Mouse (Mus musculus): ENCODE data around the gene Acvr1b.

The Acvr1b gene

DNA sequence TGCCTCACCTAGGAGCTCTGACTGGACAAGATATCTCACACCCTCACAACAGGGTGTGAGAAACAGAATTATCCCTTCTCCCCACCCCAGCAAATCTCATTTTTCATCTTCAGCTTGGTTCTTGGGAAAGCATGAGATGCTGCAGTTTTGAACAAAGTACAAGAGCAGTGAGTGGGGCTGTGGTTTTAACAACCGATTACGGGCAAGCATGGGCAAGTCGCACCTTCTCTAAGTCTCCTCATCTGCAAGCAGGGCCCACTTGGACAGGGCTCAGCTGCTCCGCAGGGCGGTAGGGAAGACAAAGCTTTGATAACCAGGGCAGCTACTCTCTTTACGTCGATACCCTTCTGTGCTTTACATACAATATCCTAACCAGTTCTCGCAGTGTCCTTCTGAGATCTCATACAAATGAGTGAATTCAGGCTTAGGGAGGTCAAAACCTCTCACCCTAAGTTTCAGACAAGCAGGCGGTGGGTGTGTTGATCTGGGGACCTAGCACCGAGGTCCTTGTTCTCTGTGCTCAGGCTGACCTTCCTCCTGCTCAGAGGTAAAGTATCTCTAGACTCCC is 3.4 kb upstream of the Acvr1b start:
- in situ Hi-C loops (cut with MboI; ENCODE audit: low pct_unique_long_range_greater_than_20kb in 1 of 2, low sequenced_read_pairs in 2 of 2, unreplicated experiment in 1 of 2) = no loop called here

DNA sequence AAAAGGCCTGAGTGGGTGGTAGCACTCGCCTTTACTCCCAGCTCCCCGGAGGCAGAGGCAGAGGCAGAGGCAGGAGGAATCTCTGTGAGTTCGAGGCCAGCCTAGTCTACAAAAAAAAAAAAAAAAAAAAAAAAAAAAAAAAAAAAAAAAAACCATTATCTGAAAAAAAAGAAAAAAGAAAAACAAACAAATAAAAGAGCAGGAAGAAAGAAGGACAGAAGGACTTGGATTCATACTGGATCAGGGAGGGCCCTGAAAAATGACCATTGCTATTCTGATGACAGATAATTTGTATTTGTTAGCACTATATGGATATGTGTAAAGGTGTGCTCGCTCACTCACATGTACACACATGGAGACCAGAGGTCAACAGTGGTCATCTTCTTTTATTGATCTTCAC is 2.6 kb upstream of the Acvr1b start:
- in situ Hi-C loops (cut with MboI; ENCODE audit: low pct_unique_long_range_greater_than_20kb in 1 of 2, low sequenced_read_pairs in 2 of 2, unreplicated experiment in 1 of 2) = no loop called here

- in situ Hi-C loops (cut with MboI; ENCODE audit: low pct_unique_long_range_greater_than_20kb in 1 of 2, low sequenced_read_pairs in 2 of 2, unreplicated experiment in 1 of 2) = no loop called here
Measured at GRCm38 (mm10) chr15:101172016-101172415, 1.9 kb upstream of the Acvr1b start.

GRCm38 (mm10) chr15:101174294-101175130 is 645 bp downstream of the Acvr1b start:
- in situ Hi-C loops (cut with MboI; ENCODE audit: low pct_unique_long_range_greater_than_20kb in 1 of 2, low sequenced_read_pairs in 2 of 2, unreplicated experiment in 1 of 2) = no loop called here

GRCm38 (mm10) chr15:101175131-101175460 is 1.2 kb downstream of the Acvr1b start:
- in situ Hi-C loops (cut with MboI; ENCODE audit: low pct_unique_long_range_greater_than_20kb in 1 of 2, low sequenced_read_pairs in 2 of 2, unreplicated experiment in 1 of 2) = no loop called here

DNA sequence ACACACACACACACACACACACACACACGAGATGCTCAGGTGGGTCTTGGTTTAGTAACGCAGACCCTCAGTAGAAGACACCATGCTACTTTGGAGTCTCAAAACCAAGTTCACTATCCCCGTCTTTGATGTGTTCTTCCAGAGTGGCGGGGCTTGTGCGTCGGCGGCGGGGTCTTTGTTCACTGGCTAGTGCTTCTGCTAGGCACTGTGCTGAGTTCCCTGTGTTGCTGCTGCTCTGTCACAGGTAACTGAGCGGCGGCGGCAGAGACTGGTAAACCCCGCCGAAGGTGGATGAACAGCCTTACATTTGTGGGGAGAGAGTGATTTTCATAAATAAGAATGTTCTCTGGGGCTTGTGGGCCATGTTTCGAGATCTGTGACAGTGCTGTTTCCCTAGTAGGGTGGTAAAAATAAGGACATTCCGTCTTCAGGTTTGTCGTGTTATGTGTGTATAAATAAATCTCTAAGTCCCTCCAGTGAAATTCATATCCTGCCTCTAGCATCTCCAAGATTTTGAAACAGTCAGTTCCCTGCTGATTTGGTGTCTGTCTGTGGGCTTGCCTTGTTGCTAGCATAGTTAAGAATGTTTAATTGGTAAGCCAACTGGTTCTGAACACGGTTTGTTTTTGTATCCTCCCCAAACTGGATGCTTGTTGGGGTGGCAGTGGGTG is 1.9 kb downstream of the Acvr1b start:
- in situ Hi-C loops (cut with MboI; ENCODE audit: low pct_unique_long_range_greater_than_20kb in 1 of 2, low sequenced_read_pairs in 2 of 2, unreplicated experiment in 1 of 2) = no loop called here

DNA sequence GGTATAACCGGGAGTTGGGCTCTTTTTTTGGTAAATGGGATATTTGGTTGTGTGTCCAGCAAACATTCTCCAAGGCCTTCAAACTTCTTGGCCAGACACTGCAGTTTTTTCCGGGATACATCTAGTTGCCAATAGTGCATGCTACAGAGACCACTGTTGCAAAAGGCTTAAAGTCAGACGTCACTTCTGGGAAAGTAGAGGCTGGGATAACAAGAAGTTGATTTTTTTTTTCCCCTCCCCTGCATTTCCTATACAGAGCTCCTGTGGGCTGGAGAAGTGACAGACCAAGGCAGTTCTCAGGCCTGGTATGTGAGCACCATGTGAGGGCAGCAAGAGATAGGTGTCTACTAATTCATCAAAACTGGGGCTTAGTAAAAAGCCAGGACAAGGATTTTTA is 2.4 kb downstream of the Acvr1b start:
- in situ Hi-C loops (cut with MboI; ENCODE audit: low pct_unique_long_range_greater_than_20kb in 1 of 2, low sequenced_read_pairs in 2 of 2, unreplicated experiment in 1 of 2) = no loop called here

DNA sequence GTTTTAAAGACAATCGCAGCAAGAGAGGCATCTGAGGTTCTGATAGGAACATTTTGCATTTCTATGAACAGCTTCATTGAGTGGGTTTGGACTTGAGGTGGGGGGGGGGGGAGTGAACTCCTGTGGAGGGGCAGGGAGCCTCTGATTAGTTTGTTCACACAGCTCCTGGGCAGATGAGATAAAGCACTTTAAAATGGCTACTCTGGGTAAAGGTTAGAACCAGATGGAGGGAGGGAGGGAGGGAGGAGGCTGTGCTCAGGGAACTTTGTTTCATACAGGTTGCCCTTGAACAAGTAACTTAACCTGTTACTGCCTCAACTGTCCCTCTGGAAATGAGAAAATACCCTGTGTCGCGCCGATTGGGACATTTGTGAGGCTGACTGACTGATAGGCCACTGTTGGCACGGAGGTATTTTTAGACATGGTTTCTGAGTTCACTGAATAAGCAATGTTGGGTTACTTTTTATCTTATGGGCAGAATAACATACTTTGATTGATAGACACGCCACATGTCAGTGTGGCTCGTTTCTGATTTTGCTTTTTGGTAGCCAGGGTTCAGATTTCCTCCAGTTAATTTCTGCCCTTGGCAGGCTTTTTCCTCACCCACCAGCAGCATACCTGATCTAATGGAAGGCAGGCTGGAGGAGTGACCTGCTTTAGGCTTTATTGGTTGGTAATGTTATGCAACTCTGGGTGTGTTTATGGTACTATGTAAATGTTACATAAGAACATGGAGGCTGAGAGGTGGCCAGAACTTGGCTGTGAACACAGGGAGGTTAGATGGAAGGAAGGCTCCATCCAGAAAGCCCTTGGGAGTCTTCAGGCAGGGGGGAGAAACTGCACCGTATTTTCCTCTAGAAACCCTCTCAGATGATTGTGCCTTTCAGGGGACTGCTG is 3.2 kb downstream of the Acvr1b start:
- in situ Hi-C loops (cut with MboI; ENCODE audit: low pct_unique_long_range_greater_than_20kb in 1 of 2, low sequenced_read_pairs in 2 of 2, unreplicated experiment in 1 of 2) = no loop called here

DNA sequence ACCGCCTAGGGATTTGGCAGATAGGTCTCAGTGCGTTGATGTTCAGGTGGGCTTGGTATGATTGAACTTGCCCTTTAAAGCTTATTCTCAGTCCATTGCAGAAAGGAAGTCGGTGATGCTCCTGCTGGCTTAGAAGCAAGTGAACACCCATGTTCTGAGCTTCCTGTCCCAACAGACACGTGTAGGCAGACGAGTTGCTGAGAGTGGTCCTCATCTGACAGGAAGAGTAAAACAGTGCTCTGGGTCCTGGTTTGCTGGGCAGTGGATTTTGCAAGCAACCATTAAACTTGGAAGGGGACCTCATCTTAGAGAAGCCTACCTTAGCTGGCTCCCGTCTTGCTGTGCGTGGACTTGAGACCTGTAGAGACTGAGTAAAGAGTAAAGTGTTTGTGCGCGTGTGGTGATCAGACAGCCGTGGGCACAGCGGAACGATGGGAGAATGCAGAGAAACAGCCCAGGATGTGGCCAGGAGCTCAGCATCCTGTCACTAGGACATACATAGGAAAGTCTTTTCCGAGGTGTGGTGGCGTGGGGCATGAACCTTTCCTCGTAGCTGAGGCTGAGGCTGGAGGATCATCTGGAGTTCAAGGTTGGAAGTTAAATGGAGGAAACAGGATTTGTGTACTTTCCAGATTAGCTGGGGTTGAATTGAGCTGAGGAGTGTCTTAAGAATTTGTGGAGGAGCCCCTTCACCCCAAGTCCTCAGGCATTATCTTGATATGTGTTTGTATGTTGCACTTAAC is 6.7 kb downstream of the Acvr1b start:
- in situ Hi-C loops (cut with MboI; ENCODE audit: low pct_unique_long_range_greater_than_20kb in 1 of 2, low sequenced_read_pairs in 2 of 2, unreplicated experiment in 1 of 2) = no loop called here

- in situ Hi-C loops (cut with MboI; ENCODE audit: low pct_unique_long_range_greater_than_20kb in 1 of 2, low sequenced_read_pairs in 2 of 2, unreplicated experiment in 1 of 2) = no loop called here
Measured at GRCm38 (mm10) chr15:101181106-101181466, 7.2 kb downstream of the Acvr1b start.

DNA sequence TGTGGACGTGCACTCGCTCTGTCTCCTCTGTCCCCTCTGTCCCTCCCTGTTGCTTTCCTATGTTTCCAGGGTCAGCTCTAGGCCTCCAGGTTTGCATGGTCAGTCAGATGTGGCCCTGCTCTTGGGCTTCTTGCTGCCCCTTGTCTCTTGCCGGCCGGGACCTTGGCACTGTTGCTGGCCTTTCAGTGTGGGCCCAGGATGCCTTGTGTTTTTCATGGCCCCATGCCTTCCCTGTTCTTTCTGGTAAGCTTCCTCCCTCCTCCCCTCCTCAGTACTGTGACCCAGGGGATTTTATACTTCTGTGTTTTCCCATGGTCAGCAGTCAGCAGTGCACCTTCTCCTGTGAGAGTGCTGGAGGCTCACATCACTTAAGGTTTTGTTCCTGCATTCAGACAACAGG is 7.6 kb downstream of the Acvr1b start:
- in situ Hi-C loops (cut with MboI; ENCODE audit: low pct_unique_long_range_greater_than_20kb in 1 of 2, low sequenced_read_pairs in 2 of 2, unreplicated experiment in 1 of 2) = no loop called here

GRCm38 (mm10) chr15:101182676-101183075 is 8.8 kb downstream of the Acvr1b start:
- in situ Hi-C loops (cut with MboI; ENCODE audit: low pct_unique_long_range_greater_than_20kb in 1 of 2, low sequenced_read_pairs in 2 of 2, unreplicated experiment in 1 of 2) = no loop called here

DNA sequence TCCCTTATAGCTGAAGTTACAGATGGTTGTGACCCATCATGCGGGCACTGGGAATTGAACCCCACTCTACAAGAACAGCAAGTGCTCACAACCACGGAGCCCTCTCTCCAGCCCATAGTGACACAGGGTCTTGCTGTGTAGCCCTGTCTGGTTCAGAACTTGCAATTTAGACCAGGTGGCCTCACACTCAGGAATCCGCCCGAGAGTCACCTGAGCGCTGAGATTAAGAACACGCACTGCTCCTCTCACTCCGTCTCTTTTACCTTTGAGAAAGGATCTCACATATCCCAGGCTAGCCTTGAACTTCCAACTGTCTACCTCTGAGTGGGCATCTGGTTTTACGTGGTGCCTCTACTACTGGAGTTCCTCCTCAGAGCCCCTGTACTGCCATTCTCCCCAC is 10.4 kb downstream of the Acvr1b start:
- in situ Hi-C loops (cut with MboI; ENCODE audit: low pct_unique_long_range_greater_than_20kb in 1 of 2, low sequenced_read_pairs in 2 of 2, unreplicated experiment in 1 of 2) = no loop called here

GRCm38 (mm10) chr15:101185549-101185948 is 11.7 kb downstream of the Acvr1b start:
- in situ Hi-C loops (cut with MboI; ENCODE audit: low pct_unique_long_range_greater_than_20kb in 1 of 2, low sequenced_read_pairs in 2 of 2, unreplicated experiment in 1 of 2) = no loop called here

- in situ Hi-C loops (cut with MboI; ENCODE audit: low pct_unique_long_range_greater_than_20kb in 1 of 2, low sequenced_read_pairs in 2 of 2, unreplicated experiment in 1 of 2) = no loop called here
Measured at GRCm38 (mm10) chr15:101187907-101188306, 14.0 kb downstream of the Acvr1b start.

DNA sequence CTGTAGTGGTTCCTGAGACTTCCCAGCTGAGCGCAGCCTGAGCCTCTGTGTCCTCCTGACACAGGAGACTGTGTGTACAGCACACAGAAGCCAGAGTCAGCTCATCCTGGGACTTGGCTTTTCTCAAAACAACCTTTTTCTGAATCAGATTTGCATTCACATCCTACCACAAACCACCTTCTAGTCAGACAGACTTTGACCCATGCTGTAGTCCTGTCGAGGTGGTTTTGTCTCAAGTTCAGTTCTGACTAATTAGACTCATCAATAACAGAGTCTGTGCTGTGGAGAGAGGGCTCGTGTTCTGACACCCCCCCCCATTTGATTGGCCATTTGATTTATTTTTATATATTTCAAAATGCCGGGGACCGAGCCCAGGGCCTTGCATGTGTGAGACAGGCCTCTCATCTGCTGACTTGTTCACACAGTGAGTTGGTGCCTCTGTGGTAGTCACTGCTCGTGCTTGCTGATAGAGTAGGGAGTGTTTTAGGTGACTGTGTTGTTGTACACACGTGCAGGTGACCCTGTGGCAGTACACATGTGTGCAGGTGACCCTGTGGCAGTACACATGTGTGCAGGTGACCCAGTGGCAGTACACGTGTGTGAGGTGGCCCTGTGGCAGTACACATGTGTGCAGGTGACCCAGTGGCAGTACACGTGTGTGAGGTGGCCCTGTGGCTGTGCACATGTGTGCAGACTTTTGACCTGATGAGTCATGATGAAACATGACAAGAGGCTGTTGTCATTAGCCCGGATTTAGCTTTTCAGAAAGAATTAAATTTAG is 16.3 kb downstream of the Acvr1b start:
- in situ Hi-C loops (cut with MboI; ENCODE audit: low pct_unique_long_range_greater_than_20kb in 1 of 2, low sequenced_read_pairs in 2 of 2, unreplicated experiment in 1 of 2) = no loop called here

DNA sequence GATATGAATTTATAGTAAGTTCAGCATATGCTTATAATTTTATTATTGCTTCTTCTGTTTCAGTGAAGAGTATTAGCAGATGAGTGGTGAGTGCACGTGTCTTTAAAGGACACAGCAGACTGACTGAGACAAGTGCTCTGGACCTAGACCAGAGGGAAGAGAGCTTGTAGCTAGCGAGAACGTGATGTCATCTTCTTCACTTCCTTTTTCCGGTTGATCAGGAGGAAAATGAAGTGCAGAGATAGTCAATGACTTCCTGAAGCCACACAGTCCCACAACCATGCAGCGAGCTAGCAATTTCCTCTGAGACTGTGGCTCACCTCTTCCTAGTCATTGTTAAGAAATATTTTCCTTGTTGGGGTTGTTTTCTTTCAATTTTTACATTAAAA is 16.9 kb downstream of the Acvr1b start:
- in situ Hi-C loops (cut with MboI; ENCODE audit: low pct_unique_long_range_greater_than_20kb in 1 of 2, low sequenced_read_pairs in 2 of 2, unreplicated experiment in 1 of 2) = no loop called here
